8 mouse cellular contexts compared by ENCODE assay signal in the genomic region with DNA sequence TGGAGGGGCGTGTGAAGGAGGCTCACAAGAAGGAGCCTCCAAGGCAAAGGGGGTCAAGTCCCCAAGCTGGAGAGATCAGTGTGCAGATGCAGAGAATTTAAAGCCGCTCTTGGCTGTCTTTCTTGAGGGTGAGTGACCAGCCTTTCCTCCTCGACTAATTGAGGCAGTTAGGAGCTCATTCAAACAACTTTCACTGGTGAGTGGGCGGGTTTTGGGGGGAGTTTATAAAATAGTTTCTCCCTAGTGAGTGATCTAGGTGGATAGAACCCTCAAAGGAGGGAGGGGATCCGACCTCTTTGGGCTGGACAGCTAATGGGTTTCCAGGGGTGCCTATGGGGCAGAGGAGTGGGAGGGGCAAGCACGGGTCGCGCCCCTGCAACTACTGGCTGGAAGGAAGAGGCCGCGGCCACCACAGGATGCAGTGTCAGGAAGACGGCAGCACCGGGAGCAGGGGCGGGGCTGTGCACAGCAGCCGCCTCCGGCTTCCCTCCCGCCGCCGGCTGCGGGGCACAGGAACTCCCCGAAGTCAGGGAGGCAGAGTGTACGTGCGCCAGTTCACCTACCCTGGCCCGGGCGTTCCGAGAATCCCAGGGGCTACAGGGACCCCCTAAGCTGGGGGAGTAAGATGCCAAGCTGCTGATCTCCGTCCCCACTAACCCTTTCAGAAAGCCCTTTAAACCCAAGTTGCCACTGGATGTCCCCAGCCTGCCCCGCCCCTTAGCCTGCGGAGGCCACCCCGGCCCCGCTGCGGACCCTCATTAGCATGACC.
DNase-seq lines count a peak whose midpoint lies in the region; ATAC-seq and TF ChIP-seq lines count a peak whose summit lies in the region.

No protein-coding gene starts in this region.

- peak overlapping the region; percentile 99 for H3K9ac ChIP-seq in forebrain, postnatal 0 days
- peak overlapping the region; percentile 95 for H3K9ac ChIP-seq in hindbrain, embryonic 12.5 days
- H3K9ac ChIP-seq in limb, embryonic 14.5 days (ENCODE audit: low read depth, low read length, severe bottlenecking) = peak overlapping the region; percentile 80
- peak overlapping the region; percentile 93 for H3K9ac ChIP-seq in midbrain, embryonic 12.5 days (replicated peaks)
- peak overlapping the region; percentile 74 for H3K9ac ChIP-seq in stomach, postnatal 0 days (ENCODE audit: low read length)

- no peak for DNase-seq in frontal cortex, adult 2 months (ENCODE audit: extremely low spot score in 1 of 2, low spot score in 1 of 2)
- peak; percentile 78 for DNase-seq in adrenal gland, postnatal 10 days
- no peak for DNase-seq in forebrain, postnatal 0 days
- DNase-seq in limb, embryonic 14.5 days (ENCODE audit: low spot score) = no peak
- DNase-seq in stomach, postnatal 0 days (ENCODE audit: low spot score) = peak; percentile 61

- TF ChIP-seq POLR2A in limb, embryonic 14.5 days (IDR thresholded peaks at IDR 0.05; ENCODE audit: borderline replicate concordance, extremely low read depth, insufficient read depth, insufficient read length) = no peak

- peak overlapping the region; percentile 99 for H3K27ac ChIP-seq in forebrain, postnatal 0 days (ENCODE audit: low read depth, low read length)
- H3K27ac ChIP-seq in hindbrain, embryonic 12.5 days = peak overlapping the region; percentile 99
- H3K27ac ChIP-seq in limb, embryonic 14.5 days (replicated peaks; ENCODE audit: low read depth, low read length) = peak overlapping the region; percentile 81
- H3K27ac ChIP-seq in midbrain, embryonic 12.5 days (replicated peaks) = peak overlapping the region; percentile 99
- peak overlapping the region; percentile 89 for H3K27ac ChIP-seq in stomach, postnatal 0 days (replicated peaks)

- no peak for TF ChIP-seq CTCF in forebrain, postnatal 0 days (IDR thresholded peaks at IDR 0.05; ENCODE audit: low read depth)
- no peak for TF ChIP-seq CTCF in stomach, postnatal 0 days (IDR thresholded peaks at IDR 0.05; ENCODE audit: low read depth)

- peak; percentile 26; the same call in 1 of the 2 replicates for ATAC-seq in frontal cortex, adult (ENCODE audit: low TSS enrichment)
- ATAC-seq in forebrain, postnatal 0 days = peak; percentile 10; the same call in 1 of the 2 replicates
- peak; percentile 30 for ATAC-seq in hindbrain, embryonic 12.5 days (ENCODE audit: low FRiP score)
- ATAC-seq in limb, embryonic 14.5 days (ENCODE audit: low FRiP score, low read depth) = peak; percentile 45
- peak; percentile 53 for ATAC-seq in midbrain, embryonic 12.5 days (ENCODE audit: low FRiP score, low read depth)
- ATAC-seq in stomach, postnatal 0 days (ENCODE audit: low FRiP score, low TSS enrichment) = peak; percentile 36

- no peaks in the 10 kb centered on the region for H3K27me3 ChIP-seq in forebrain, postnatal 0 days (ENCODE audit: insufficient read depth, low read length)
- no peaks in the 10 kb centered on the region for H3K27me3 ChIP-seq in hindbrain, embryonic 12.5 days
- no peaks in the 10 kb centered on the region for H3K27me3 ChIP-seq in limb, embryonic 14.5 days (ENCODE audit: control insufficient read depth, insufficient read depth, low read length)
- H3K27me3 ChIP-seq in midbrain, embryonic 12.5 days = no peaks in the 10 kb centered on the region
- no peaks in the 10 kb centered on the region for H3K27me3 ChIP-seq in stomach, postnatal 0 days (ENCODE audit: control insufficient read depth, insufficient read depth, low read length)

- 3% methylated on average over 31 of the region's 31 CpGs for WGBS in forebrain, postnatal 0 days
- WGBS in hindbrain, embryonic 12.5 days = 0% methylated on average over 31 of the region's 31 CpGs
- 2% methylated on average over 27 of the region's 31 CpGs for WGBS in limb, embryonic 14.5 days
- under 1% methylated on average over 31 of the region's 31 CpGs for WGBS in midbrain, embryonic 12.5 days
- 4% methylated on average over 30 of the region's 31 CpGs for WGBS in stomach, postnatal 0 days

- no peaks in the 10 kb centered on the region for H3K36me3 ChIP-seq in forebrain, postnatal 0 days (ENCODE audit: insufficient read depth)
- no peaks in the 10 kb centered on the region for H3K36me3 ChIP-seq in hindbrain, embryonic 12.5 days
- peaks cover 14% of the 10 kb centered on the region for H3K36me3 ChIP-seq in limb, embryonic 14.5 days (ENCODE audit: control insufficient read depth, insufficient read depth, low read length)
- H3K36me3 ChIP-seq in midbrain, embryonic 12.5 days = 0 out of 2 replicates have a peak, but pooled peaks cover 11% of the 10 kb centered on the region
- no peaks in the 10 kb centered on the region; the same call in 1 of the 2 replicates for H3K36me3 ChIP-seq in stomach, postnatal 0 days (ENCODE audit: control insufficient read depth, insufficient read depth, low read length)

- H3K4me3 ChIP-seq in forebrain, postnatal 0 days (ENCODE audit: low read depth, low read length) = peak overlapping the region; percentile 79
- peak overlapping the region; percentile 75 for H3K4me3 ChIP-seq in hindbrain, embryonic 12.5 days
- H3K4me3 ChIP-seq in limb, embryonic 14.5 days (replicated peaks; ENCODE audit: low read length) = peak overlapping the region; percentile 68
- peak overlapping the region; percentile 78 for H3K4me3 ChIP-seq in midbrain, embryonic 12.5 days
- peak overlapping the region; percentile 71 for H3K4me3 ChIP-seq in stomach, postnatal 0 days (ENCODE audit: low read depth, low read length)

- H3K4me1 ChIP-seq in forebrain, postnatal 0 days (ENCODE audit: insufficient read depth) = peaks cover 28% of the 10 kb centered on the region
- peaks cover 90% of the 10 kb centered on the region for H3K4me1 ChIP-seq in hindbrain, embryonic 12.5 days
- peaks cover 83% of the 10 kb centered on the region for H3K4me1 ChIP-seq in limb, embryonic 14.5 days (ENCODE audit: control insufficient read depth, insufficient read depth, low read length)
- peaks cover 92% of the 10 kb centered on the region for H3K4me1 ChIP-seq in midbrain, embryonic 12.5 days
- peaks cover 19% of the 10 kb centered on the region for H3K4me1 ChIP-seq in stomach, postnatal 0 days (replicated peaks; ENCODE audit: control insufficient read depth, insufficient read depth)

- peak overlapping the region; percentile 99 for H3K4me2 ChIP-seq in forebrain, postnatal 0 days (ENCODE audit: low read depth)
- H3K4me2 ChIP-seq in hindbrain, embryonic 12.5 days (replicated peaks) = peak overlapping the region; percentile 97
- H3K4me2 ChIP-seq in limb, embryonic 14.5 days (replicated peaks; ENCODE audit: low read depth, low read length, severe bottlenecking) = peak overlapping the region; percentile 96
- H3K4me2 ChIP-seq in midbrain, embryonic 12.5 days (replicated peaks) = peak overlapping the region; percentile 92
- H3K4me2 ChIP-seq in stomach, postnatal 0 days (replicated peaks; ENCODE audit: low read depth) = peak overlapping the region; percentile 100

- no peak for TF ChIP-seq EP300 in stomach, postnatal 0 days (optimal IDR thresholded peaks at IDR 0.05)

- no peaks in the 10 kb centered on the region for H3K9me3 ChIP-seq in forebrain, postnatal 0 days (ENCODE audit: low read length)
- H3K9me3 ChIP-seq in hindbrain, embryonic 12.5 days (replicated peaks) = no peaks in the 10 kb centered on the region
- no peaks in the 10 kb centered on the region for H3K9me3 ChIP-seq in limb, embryonic 14.5 days (ENCODE audit: control insufficient read depth, low read length)
- no peaks in the 10 kb centered on the region for H3K9me3 ChIP-seq in midbrain, embryonic 12.5 days
- no peaks in the 10 kb centered on the region for H3K9me3 ChIP-seq in stomach, postnatal 0 days (ENCODE audit: control insufficient read depth, low read length)

Comparison
In these comparisons a context has a peak if more than half of its experiments do, and no peak if none do; other contexts are left out.
1. DNase-seq: peak in adrenal gland, postnatal 10 days (single experiment) and stomach, postnatal 0 days (single experiment); none in frontal cortex, adult 2 months (0 of 2), forebrain, postnatal 0 days (single experiment) and limb, embryonic 14.5 days (single experiment).
2. Peak in every context shown above with its lines, with median percentiles within 50 percentile points of each other: ATAC-seq, H3K27ac ChIP-seq, H3K4me2 ChIP-seq, H3K4me3 ChIP-seq and H3K9ac ChIP-seq.